Mouse (Mus musculus): ENCODE measurements around the gene Cops4.

Gene Cops4

DNA sequence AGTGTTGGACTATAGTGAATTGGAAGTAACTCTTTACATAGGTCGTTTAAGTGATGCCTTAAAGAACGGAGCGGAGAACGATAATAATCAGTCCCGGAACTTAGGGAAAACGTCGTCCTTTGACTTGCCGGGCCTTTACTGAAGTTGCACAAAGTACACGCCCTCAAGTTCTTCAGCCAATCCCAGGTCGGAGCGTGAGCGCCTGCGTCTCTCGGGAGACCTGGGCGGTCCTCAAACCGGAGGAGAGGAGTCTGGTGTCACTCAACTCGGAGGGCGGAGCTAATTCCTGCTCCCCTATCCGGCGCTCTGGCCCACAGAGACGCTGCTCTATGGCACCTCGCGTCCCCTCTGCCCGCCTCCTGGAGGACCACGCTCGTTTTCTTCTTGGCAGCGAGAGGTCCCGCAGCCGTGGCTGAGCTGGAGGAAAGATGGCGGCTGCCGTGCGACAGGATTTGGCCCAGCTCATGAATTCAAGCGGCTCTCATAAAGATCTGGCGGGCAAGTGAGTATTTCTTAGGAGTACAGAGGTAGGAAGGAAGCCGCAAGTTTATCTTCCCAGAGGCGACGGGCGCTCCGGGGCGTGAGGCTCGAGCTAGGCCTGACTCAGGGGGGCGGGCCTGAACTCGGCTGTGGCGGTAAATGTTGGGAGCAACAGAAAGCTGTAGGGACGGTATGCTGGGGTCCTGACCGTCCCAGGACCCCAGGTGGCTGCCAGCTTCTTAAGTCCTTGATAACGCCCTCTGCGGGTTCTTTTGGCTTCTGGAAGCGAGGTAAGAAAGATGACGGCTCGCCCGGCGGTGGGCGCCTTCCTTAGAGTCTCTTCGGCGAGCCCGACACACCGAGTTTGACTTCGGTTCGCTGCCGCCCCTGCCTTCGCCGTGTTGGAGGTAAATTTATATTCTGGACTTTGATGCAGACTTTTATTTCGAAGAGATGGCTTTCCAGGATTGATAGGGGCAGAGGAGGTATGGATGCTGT is at the start of gene Cops4:
Cops4 (plus strand) TSS at position 261 of the 978 bp plus-strand sequence.
- peak; percentile 99 for DNase-seq (ENCODE audit: low spot score)

DNA sequence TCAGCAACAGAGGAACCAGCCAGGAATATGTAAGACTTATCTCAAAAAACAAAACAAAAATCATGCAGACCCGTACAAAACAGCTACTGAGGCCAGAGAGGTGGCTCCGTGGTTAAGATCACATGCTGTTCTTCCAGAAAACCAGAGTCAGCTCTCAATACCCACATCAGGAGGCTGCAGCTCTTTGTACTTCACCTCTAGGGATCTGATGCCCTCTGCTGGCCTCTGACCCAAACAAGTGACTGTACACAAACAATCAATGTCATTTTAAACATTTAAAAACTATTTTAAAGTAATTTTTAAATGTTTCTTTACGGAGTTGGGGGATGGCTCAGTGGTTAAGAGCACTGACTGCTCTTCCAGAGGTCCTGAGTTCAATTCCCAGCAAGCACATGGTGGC is 41.8 kb upstream of the Cops4 start:
- no peak for DNase-seq (ENCODE audit: low spot score)

DNA sequence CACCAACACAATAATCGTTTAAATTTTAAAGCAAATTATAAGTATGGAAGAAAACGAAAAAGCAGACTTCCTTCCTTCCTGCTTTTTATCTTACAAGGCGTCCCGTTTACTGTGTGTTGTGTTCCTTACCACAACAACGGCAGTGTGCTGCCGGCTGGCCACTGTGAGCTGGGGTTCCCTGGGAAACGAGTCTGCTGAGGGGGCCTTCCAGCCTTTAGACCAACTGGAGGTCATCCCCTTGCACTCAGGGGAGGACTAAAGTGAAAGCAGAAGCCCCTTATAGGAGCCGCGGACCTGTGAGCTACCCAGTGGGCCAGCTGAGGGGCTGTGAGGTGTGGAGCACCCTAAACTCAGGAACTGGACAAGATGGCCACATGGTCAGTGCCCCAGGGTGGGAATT is 40.5 kb upstream of the Cops4 start:
- no peak for DNase-seq (ENCODE audit: low spot score)

DNA sequence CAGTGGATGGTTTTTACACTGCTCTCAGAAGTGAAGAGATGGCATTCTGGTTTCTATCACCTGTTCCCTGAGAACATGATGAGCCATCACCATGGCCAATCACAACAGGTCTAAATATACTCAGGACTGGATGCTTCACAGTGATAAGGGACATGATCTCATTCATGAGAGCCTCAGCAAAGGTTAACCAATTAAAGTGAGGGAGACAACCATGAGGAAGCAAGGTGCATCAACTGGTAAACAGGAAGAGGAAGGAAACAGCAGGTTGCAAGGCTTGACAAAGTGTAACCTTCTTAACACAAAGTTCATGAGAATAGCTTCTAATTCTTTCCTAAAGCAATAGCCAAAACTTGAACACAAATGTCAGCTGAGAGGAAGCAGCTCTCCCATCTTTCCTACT is 34.5 kb upstream of the Cops4 start:
- no peak for DNase-seq (ENCODE audit: low spot score)

DNA sequence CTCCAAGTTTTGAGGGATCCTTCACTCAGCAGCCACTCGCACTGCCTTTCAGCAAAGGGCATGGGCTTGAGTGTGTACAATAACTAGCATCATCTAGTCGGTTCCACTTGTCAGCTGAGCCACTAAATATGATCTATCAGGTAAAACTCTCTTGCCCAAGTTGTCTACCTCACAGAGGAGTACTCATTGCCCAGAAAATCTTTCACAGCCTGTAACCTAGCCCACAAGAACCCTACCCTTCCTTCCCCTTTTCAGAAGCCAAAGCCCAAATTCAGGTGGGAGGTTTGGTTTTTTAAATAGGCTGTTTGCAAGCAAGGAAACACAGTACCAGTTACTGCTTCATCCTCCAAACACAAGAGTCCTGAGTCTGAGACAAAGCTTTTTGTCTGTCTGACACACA is 31.0 kb upstream of the Cops4 start:
- DNase-seq (ENCODE audit: low spot score), result no peak

DNA sequence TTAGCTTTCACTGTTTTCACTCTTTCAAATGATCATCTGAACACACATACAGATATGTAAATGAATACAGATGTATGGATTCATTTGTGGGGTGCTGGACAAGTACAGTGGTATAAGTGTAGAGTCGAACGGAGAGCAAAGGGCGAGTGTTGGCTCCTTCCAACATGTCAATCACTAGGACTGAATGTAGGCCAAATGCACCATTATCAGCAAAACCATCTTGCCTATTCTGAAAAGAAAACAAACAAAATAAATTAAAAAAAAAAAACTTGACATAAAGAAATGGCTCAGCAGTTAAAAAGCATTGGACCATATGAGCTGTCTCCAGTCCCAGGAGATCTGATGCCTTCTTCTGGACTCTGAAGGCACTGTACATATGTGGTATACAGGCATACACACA is 29.9 kb upstream of the Cops4 start:
- DNase-seq (ENCODE audit: low spot score), result peak; percentile 66

DNA sequence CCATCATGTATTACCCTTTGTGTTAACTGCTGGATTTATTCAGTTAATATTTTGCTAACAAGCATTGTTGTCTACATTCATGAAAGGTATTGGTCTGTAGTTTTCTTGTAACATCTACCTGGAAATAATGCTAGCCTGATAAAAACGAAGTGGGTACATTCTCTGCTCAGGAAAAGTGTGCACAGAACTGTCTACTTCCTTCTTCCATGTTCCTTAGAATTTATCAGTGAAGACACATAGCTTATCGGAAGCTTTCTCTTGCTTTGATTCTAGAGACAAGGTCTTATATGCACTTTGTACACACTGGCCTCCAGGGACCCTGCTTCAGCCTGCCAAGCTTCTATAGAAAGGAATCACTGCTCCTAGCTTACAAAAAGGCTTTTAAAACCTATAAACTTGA is 28.8 kb upstream of the Cops4 start:
- DNase-seq (ENCODE audit: low spot score), result no peak

DNA sequence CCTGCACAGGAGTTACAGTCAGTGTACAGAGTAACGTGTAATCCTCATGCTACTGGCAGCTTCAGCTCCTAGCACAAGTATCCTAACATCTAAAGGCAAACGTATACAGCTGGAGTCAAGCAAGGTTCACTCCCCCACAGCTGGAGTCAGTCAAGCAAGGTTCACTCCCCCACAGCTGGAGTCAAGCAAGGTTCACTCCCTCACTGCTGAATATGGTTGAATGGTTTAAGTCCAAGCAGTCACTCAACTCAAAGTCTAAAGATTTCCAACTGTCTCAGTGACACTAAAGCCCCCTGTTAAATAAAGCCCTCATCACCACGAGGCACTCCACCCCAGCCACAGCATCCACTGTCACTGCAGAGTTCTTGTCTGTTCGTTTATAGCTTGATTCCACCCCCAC is 26.4 kb upstream of the Cops4 start:
- DNase-seq (ENCODE audit: low spot score), result no peak

DNA sequence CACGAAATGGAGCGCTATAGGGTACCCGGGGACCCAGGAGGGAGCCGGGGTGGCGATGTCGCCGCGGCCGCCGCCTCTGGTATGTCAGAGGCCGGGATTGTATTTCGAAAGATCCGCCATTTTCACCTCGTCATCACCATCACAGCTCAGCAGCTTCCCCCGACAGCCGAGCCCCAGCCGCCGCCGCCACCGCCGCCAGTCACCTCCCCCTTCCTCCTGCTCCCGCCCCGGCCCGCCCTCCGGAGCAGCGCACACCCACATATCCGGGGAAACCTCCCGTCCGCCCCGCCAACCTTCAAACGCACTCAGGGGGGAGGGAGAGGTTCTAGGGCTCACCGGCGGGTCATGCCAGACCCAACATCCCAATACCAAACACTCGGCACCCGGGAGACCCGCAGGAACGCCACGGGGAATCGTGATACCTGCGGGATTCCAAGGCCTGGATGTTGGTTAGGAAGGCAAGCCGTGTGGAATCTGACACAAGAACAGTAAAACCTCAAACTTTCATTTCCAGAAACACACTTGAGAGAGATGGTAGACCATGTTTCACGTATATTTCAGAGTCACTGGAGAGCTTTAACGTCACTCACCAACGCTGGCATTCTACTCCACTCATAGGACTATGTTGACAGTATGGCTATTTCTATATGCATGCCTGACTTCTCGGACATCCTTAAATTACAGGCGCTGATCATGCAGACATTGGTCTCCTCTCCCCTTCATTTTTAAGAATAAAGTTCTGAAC is 19.5 kb upstream of the Cops4 start:
- peak; percentile 77 for DNase-seq (ENCODE audit: low spot score)

DNA sequence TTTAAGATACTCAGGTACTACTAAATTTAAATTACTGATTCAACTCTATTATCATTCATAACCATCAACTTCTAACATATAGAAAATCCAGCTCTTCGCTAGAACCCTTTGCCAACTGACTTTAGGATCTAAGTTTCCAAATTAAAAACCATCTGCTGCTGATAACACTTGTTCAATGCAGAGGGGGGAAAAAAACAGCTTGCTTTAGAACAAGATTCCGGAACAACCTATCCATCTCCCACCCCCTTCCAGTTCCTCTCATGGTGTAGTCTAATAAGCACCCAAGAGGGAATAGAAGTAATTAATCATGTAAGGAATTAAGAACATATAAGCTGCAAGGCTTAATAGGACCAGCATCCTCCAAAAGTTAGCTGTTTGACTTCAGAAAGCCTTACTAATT is 18.9 kb upstream of the Cops4 start:
- no peak for DNase-seq (ENCODE audit: low spot score)

DNA sequence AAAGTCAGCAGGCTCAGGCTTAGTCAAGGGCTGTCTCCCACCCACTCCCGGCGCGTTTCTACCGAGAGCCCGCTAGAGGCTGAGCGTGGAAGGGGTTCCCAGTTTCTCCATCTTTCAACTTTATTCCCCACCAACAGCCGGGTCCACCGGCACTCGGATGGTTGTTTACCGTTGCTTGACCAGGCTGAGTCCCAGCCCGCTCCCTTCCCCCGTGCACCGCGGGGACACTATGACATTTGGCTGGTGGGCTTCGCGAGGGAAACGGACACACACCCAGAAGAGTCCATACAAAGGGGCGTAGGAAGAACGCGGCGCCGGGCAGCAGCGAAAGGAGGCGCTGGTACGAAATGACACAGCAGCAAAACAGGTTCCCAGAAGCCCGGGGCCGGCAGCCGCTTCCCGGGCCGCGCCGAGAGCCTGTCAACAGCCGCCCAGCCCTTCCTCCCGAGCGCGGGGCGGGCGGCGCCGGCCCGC is 18.2 kb upstream of the Cops4 start:
- DNase-seq (ENCODE audit: low spot score), result no peak

DNA sequence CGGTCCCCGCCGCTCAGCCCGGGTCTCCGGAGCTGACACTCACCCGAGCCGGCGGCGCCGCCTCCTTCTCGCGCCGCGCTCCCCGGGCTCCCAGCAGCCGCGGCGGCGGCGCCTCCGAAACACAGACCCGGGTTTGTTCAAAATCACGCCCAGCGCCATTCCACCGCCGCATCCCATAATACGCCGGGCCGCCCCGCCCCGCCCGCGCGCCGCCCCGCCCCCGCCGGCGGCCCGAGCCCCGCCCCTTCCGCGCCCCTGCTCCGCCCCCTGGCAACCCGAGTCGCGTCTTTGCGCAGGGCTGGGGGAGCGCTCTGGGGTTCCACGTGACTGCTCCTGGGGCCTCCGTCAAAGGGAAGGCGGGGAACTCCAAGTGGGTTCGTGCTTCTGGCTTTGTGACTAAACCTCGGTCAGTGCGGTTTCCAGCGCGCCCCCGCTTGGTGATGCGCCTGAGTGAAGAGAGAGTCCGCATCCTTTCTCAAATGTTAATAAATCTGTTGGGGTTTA is 17.6 kb upstream of the Cops4 start, which contains the start of gene Lin54:
Lin54 (minus strand) TSS at position 182 of the 504 bp plus-strand sequence.
- peak; percentile 80 for DNase-seq (ENCODE audit: low spot score)

DNA sequence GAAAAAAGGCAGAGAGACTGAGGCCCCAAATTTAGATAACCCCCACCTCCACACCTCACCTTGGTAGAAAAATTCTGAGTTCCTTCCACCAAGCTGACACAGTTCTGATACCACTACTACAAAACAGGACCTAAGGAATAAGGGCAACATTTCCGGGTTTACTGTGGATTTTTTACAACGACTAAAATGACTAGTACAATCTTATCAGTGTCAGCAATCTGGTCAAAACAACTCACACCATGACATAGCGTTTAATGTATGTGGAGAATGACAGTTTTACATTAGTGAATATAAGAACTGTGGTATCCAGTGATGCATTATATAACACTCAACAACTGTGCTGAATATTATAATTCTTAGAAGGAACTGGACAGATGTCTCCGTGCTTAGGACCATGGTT is 16.8 kb upstream of the Cops4 start:
- DNase-seq (ENCODE audit: low spot score), result no peak

DNA sequence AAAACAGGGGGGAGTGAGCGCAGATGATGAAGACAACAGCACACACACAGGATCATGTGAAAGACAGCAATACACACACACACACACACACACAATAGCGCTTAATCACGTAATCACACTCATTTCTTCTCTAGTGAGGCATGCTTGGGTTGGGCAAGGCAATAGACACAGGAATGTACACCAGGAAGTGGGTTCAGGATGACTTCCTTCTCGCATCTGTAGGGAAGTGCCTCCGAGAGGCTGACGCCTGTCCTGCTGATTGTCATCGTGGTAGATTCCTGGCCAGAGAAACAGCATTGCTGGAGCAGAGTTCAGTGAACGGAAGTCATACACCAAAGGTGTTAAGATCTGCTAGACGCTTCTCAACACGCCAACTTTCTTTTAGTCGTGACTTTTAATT is 8.9 kb upstream of the Cops4 start:
- no peak for DNase-seq (ENCODE audit: low spot score)

DNA sequence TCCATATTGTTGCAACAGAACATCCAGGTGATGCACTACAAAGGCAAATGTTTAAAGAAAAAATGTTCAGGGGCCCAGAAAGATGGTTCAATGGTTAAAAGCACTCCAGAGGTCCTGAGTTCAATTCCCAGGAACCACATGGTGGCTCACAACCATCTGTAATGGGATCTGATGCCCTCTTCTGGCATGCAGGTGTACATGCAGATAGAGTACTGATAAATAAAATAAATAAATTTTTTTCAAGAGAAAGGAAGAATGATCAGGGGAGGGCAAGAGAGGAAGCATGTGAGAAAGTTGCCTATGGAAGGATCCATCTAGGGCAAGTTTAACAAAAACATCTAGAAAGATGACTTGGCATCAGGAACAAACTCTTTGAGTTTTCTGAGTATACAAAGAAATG is 5.5 kb upstream of the Cops4 start:
- no peak for DNase-seq (ENCODE audit: low spot score)

DNA sequence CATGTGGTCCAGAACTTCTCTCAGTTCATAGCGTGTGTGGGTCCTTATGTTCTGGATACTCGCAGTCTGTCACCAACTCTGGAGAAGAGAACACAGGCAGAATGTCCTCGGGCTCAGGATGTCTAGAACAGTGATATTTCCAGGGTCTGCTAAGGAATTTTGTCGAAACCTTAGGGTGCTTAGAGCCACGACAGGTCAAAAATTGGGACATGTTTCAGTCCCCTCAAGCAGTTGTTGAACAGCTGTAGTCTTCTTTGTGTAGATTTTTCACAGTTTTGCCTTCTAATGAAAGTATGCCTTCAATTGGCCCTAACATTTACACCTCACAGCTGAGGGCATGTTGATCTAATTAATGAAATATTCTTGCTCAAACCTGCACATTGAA is 910 bp downstream of the Cops4 start:
- DNase-seq (ENCODE audit: low spot score), result no peak

DNA sequence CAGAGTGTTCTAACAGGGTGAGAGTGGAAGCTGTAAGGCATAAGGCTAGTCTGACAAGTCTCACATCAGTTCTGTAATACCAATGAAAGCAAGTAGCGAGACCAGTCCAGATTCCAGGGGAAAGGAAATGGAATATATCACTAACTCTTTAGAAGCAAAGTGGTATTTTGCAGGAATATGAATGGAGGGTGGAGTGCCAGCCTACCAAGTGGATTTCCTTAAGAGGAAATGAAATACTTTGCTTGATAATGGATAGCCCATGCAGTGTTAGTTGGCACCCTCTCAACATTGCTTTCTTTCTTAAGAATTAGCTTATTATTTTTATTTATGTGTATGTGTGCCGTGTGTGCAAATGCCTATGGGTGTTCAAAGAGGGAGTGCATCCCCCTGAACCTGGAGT is 2.1 kb downstream of the Cops4 start:
- no peak for DNase-seq (ENCODE audit: low spot score)

DNA sequence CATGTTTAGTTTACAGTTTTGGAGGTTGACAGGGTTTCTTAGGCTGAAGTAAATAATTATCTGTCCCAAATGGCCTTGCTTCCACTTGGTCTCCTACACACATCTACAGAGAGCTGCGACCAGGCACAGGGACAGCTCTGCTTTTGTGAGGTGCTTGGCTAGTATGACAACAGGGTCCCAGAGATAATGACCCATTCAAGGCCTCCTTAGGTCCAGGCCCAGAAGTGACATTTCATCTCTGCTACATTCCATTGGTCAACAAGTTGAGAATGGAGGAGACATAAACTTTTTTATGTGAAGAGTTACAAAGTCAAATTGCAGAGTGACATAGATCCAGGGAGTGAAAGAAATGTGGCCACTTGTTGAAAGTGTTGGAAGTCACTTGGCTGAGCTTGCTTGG is 5.2 kb downstream of the Cops4 start:
- DNase-seq (ENCODE audit: low spot score), result no peak

DNA sequence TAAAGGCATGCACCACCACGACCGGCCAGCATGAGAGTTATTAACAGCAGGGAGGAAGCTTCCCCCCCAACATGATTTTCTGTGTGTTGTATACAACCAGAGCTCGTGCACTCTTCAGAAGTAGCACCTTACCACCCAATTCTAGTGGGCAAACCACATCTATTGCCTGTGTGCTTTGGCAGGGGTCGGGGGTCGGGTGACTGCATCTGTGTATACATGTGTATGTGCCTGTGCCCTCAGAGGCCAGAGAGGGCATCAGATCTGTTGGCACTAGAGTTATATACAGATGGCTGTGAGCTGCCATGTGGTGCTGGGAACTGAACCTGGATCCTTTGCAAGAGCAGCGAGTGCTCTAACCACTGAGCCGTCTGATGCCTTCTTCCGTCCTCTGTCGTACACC is 6.8 kb downstream of the Cops4 start:
- DNase-seq (ENCODE audit: low spot score), result no peak

DNA sequence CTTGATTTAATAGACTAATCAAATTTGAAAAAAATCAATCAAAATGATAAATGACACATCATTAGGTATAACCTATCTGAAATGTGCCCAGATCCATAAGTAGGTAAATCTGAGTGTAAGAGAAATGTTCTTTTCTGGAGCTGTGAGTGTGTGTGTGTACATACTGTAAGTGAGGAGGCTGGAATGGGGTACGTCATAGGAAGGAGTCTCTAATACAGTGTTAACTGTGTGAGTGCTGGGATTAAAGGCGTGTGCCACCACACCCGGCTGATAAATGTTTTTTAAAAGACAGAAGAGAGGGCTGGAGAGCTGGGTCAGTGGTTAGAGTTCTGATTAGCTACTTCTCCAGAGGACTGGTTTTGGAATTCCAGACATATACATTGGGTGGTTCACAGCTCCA is 7.5 kb downstream of the Cops4 start:
- no peak for DNase-seq (ENCODE audit: low spot score)

DNA sequence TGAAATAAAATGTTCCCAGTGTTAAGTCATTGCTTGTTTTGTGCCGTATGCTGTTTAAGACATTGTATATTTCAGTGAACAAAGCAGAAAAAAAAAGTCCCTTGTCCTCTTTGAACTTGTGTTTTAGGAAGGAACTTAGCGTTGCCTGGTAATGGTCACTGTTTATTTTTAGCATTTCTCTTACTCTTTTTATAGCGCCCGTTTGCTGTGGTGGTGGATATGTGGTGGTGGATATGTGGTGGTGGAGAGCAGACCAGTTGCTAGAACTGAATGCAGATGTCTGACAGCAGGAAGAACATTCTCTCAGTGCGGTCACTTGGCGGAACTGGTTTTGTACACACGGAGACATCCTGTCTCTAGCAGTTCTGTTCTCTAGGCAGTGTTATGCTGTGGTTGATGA is 8.1 kb downstream of the Cops4 start:
- DNase-seq (ENCODE audit: low spot score), result no peak

DNA sequence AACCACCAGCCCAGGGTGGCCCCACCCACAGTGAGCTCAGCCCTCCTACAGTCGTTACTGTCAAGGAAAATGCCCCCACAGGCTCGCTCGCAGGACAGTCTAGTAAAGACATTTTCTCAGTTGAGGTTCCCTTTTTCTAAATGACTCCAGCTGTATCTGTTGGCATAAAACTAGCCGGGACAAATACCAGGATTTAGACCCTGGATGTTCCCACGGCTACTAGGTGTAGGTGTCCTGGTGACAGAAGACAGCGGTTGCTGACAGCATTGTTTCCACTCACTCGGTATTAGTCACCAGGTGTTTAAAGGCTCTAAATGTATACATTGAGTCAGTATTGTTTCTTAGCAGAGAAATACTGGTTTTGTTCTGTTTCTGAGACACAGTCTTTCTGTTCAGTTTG is 17.7 kb downstream of the Cops4 start:
- no peak for DNase-seq (ENCODE audit: low spot score)

DNA sequence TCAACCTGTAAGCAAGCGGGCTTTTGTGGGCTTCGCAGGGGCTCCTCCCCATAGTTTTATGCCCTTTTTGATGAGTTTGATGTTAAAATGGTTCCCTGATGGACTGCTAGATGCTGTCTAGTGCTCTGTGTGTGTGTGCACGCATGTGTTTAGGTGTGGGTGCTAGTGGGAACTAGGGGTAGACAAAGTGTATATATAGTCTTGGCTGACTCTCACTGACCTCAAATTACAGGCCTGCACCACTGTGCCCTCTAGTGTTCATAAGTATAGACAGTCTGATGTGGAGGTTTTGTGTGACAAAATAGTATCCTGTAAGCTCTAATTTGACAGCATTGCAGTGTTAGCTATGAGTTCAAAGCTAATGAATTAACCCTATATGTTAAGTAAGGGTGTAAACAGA is 18.5 kb downstream of the Cops4 start:
- DNase-seq (ENCODE audit: low spot score), result peak; percentile 72

Measured in adipocyte (in vitro differentiated cells).